Mouse (Mus musculus): ENCODE results near the gene Ccnq. TPM values are rescaled to one million over a fixed set of nuclear protein-coding genes. Genes with fewer than 3 reads are reported as not detected.

Gene Ccnq
- polyA plus RNA-seq, 1 experiment from 2014 or later, result 40.4 TPM

DNA sequence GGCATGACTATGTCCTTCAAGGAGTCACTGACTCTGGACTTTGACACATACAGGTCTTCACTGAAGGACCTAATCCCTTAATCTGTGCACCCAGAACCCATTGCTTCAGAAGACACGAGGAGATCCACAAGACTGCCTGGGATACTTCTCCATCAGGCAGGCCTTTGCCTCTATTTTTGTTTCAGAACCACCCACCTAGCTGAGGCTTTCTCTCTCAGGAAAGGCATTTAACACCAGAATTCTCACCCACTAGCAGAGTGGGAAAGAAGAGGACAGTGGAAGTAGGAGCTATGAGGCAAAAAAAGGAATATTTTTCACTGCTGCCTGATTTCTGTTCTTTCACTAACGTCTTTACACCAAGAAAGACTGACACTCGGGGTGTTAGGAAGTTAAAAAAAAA, 25.2 kb downstream of the Ccnq start:
- no peak overlapping the region for H3K4me2 ChIP-seq (replicated peaks)
- no peak overlapping the region for H3K9ac ChIP-seq (replicated peaks)
- 87% methylated on average over 3 of the region's 3 CpGs for WGBS
- H3K36me3 ChIP-seq, result no peaks in the 10 kb centered on the region
- H3K4me1 ChIP-seq, result no peaks in the 10 kb centered on the region
- no peak overlapping the region for H3K27ac ChIP-seq (replicated peaks)
- H3K27me3 ChIP-seq, result no peaks in the 10 kb centered on the region
- ATAC-seq (replicated peaks), result no peak
- no peak overlapping the region for H3K4me3 ChIP-seq
- H3K9me3 ChIP-seq, result no peaks in the 10 kb centered on the region

GRCm38 (mm10) chr11:78724792-78725191, 26.7 kb downstream of the Ccnq start:
- H3K9me3 ChIP-seq, result no peaks in the 10 kb centered on the region
- no peaks in the 10 kb centered on the region for H3K27me3 ChIP-seq
- H3K4me1 ChIP-seq, result no peaks in the 10 kb centered on the region
- no peak overlapping the region for H3K27ac ChIP-seq (replicated peaks)
- no peak overlapping the region for H3K4me2 ChIP-seq (replicated peaks)
- no peak overlapping the region for H3K4me3 ChIP-seq
- no peaks in the 10 kb centered on the region for H3K36me3 ChIP-seq
- no peak overlapping the region for H3K9ac ChIP-seq (replicated peaks)
- no peak for ATAC-seq (replicated peaks)
- WGBS, result 88% methylated on average over 1 of the region's 1 CpGs

- Histone ChIP-seq H3K27me3 (no peaks in the 10 kb centered on the region), H3K9me3 (no peaks in the 10 kb centered on the region), H3K9ac (replicated peaks) (no peak overlapping the region), H3K4me2 (replicated peaks) (no peak overlapping the region), H3K4me1 (no peaks in the 10 kb centered on the region), H3K36me3 (no peaks in the 10 kb centered on the region), H3K27ac (replicated peaks) (no peak overlapping the region), H3K4me3 (no peak overlapping the region)
- WGBS, result 87% methylated on average over 2 of the region's 2 CpGs
- ATAC-seq (replicated peaks), result no peak
These were observed 30.1 kb downstream of the Ccnq start for GRCm38 (mm10) chr11:78721419-78721818.

DNA sequence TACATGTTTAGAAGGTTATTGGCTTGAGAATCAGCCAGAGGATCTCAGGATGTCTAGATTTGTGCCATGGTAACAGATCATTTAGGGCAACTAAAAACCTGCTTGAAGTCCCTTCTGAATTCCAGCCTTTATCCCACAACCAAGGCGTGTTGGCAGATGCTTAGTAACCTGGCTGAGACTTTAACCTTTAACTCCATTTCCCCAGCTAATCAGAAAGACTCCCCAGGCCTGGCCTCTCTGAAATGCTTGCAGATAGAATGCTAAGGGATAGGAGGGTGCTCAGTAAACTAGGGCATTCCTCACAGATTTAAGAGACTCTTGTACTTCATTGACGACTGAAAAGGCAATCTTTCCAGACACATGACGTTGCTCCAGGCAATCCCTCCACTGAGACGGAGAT, 33.9 kb downstream of the Ccnq start:
- H3K4me1 ChIP-seq, result no peaks in the 10 kb centered on the region
- no peak overlapping the region for H3K4me2 ChIP-seq (replicated peaks)
- no peak overlapping the region for H3K27ac ChIP-seq (replicated peaks)
- no peak overlapping the region for H3K4me3 ChIP-seq
- WGBS, result 74% methylated on average over 4 of the region's 4 CpGs
- no peaks in the 10 kb centered on the region for H3K27me3 ChIP-seq
- H3K9ac ChIP-seq (replicated peaks), result no peak overlapping the region
- H3K9me3 ChIP-seq, result no peaks in the 10 kb centered on the region
- no peaks in the 10 kb centered on the region for H3K36me3 ChIP-seq
- no peak for ATAC-seq (replicated peaks)

- 83% methylated on average over 2 of the region's 2 CpGs for WGBS
- no peak for ATAC-seq (replicated peaks)
These were observed 42.9 kb downstream of the Ccnq start for GRCm38 (mm10) chr11:78708642-78709041.

GRCm38 (mm10) chr11:78706026-78706425, 45.5 kb downstream of the Ccnq start:
- Histone ChIP-seq H3K9me3 (no peaks in the 10 kb centered on the region), H3K36me3 (no peaks in the 10 kb centered on the region), H3K4me3 (no peak overlapping the region), H3K4me1 (no peaks in the 10 kb centered on the region), H3K27me3 (no peaks in the 10 kb centered on the region), H3K4me2 (replicated peaks) (no peak overlapping the region), H3K9ac (replicated peaks) (no peak overlapping the region), H3K27ac (replicated peaks) (no peak overlapping the region)
- ATAC-seq (replicated peaks), result no peak

More at GRCm38 (mm10) chr11:78708642-78709041, 42.9 kb downstream of the Ccnq start:
- Histone ChIP-seq H3K9me3 (no peaks in the 10 kb centered on the region), H3K4me2 (replicated peaks) (no peak overlapping the region), H3K27ac (replicated peaks) (no peak overlapping the region), H3K4me3 (no peak overlapping the region), H3K36me3 (no peaks in the 10 kb centered on the region), H3K4me1 (no peaks in the 10 kb centered on the region), H3K27me3 (no peaks in the 10 kb centered on the region), H3K9ac (replicated peaks) (no peak overlapping the region)

DNA sequence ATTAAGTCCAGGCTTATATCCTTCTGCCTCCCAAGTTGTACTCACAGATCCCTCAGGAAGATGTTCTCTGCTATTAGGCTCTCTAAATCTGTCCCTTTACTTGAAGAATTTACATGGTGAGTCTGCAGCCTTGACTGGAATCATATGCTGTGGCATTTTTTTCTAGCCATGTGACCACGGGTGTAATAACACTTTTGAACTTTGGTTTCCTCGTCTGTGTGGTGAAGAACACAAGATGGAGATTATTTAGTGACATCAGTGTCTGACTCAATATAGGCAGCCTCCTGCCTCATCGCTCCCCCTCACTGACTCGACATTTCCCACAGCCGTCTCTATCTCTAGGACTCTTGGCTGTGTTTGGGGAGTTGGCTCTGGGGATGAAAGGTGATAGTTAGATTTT, 48.4 kb downstream of the Ccnq start:
- Histone ChIP-seq H3K27ac (replicated peaks) (no peak overlapping the region), H3K4me2 (replicated peaks) (no peak overlapping the region), H3K4me3 (no peak overlapping the region), H3K36me3 (no peaks in the 10 kb centered on the region), H3K27me3 (no peaks in the 10 kb centered on the region), H3K9me3 (no peaks in the 10 kb centered on the region), H3K4me1 (no peaks in the 10 kb centered on the region), H3K9ac (replicated peaks) (no peak overlapping the region)
- no peak for ATAC-seq (replicated peaks)
- 78% methylated on average over 5 of the region's 5 CpGs for WGBS

DNA sequence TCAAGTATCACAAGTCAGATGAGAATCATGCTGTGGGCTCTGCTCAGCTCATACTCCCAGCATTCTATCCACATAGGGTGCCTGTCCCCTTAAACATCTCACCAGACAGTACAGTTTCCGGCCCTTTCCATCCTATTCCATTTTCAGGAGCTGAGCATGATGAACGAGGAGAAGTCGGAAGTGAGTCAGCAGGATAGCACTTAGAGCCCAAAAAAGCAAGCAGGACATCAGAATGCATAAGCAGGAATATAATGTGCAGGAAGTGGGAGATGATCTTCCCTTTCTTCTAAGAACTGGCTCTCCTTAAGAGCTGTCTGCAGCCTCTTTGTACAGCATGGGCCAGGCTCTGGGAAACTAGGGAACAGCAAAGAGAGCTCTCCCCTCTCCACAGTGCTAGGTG, 49.2 kb downstream of the Ccnq start:
- Histone ChIP-seq H3K9me3 (no peaks in the 10 kb centered on the region), H3K4me2 (replicated peaks) (no peak overlapping the region), H3K9ac (replicated peaks) (no peak overlapping the region), H3K27me3 (no peaks in the 10 kb centered on the region), H3K36me3 (no peaks in the 10 kb centered on the region), H3K27ac (replicated peaks) (no peak overlapping the region), H3K4me3 (no peak overlapping the region), H3K4me1 (no peaks in the 10 kb centered on the region)
- 75% methylated on average over 3 of the region's 3 CpGs for WGBS
- no peak for ATAC-seq (replicated peaks)

Small RNAs within 50 kb of the gene (microRNA-seq; reads per million reads assigned to microRNA genes)
- not detected for gene Gm23840

Other genes with a start within 250 kb of the Ccnq start
- 0.41 TPM in 1 of 2 replicates, not detected in the other for gene Sebox, start 248.3 kb downstream of the Ccnq start, polyA plus RNA-seq (2015; fragmentation: Nextera tagmentation; extraction: Ambion mirVana)
- 86.1 and 86.7 TPM in 2 replicates for gene Tmem199, start 239.6 kb downstream of the Ccnq start, polyA plus RNA-seq (2015; fragmentation: Nextera tagmentation; extraction: Ambion mirVana)
- 205 and 217 TPM in 2 replicates for gene Poldip2, start 239.5 kb downstream of the Ccnq start, polyA plus RNA-seq (2015; fragmentation: Nextera tagmentation; extraction: Ambion mirVana)
- gene Tnfaip1, start 215.4 kb downstream of the Ccnq start, polyA plus RNA-seq (2015; fragmentation: Nextera tagmentation; extraction: Ambion mirVana), result 66.8 and 67.1 TPM in 2 replicates
- 112 and 113 TPM in 2 replicates for gene Ift20, start 215.4 kb downstream of the Ccnq start, polyA plus RNA-seq (2015; fragmentation: Nextera tagmentation; extraction: Ambion mirVana)
- 30.4 and 35.2 TPM in 2 replicates for gene Tmem97, start 201.0 kb downstream of the Ccnq start, polyA plus RNA-seq (2015; fragmentation: Nextera tagmentation; extraction: Ambion mirVana)
- gene Nlk, start 54.4 kb downstream of the Ccnq start, polyA plus RNA-seq (2015; fragmentation: Nextera tagmentation; extraction: Ambion mirVana), result 31.8 and 31.9 TPM in 2 replicates
- 29.7 and 32.7 TPM in 2 replicates for gene Lyrm9, start 74.9 kb upstream of the Ccnq start, polyA plus RNA-seq (2015; fragmentation: Nextera tagmentation; extraction: Ambion mirVana)
- gene Nos2, start 169.1 kb upstream of the Ccnq start, polyA plus RNA-seq (2015; fragmentation: Nextera tagmentation; extraction: Ambion mirVana), result 0.78 and 1.2 TPM in 2 replicates
- 7.2 and 7.8 TPM in 2 replicates for gene Lgals9, start 233.2 kb upstream of the Ccnq start, polyA plus RNA-seq (2015; fragmentation: Nextera tagmentation; extraction: Ambion mirVana)

All from forebrain, embryonic 15.5 days (tissue).